Mouse (Mus musculus): ENCODE results near the gene Zmiz1.

- no peak for TF ChIP-seq E2F4 (IDR thresholded peaks at IDR 0.05; ENCODE audit: insufficient replicate concordance, low read depth, low read length)
- no peak for TF ChIP-seq RCOR1 (conservative IDR thresholded peaks at IDR 0.05; ENCODE audit: low read depth, low read length)
- TF ChIP-seq BHLHE40 (IDR thresholded peaks at IDR 0.05; ENCODE audit: low read depth, low read length), result no peak
- TF ChIP-seq ZC3H11A (IDR thresholded peaks at IDR 0.05; ENCODE audit: low read depth, low read length), result no peak
- no peak for TF ChIP-seq POLR2A (IDR thresholded peaks at IDR 0.05; ENCODE audit: low read depth, low read length)
- peak in 1 of 2 experiments; percentile 52; a peak in 2 of 4 replicates for TF ChIP-seq CTCF (conservative IDR thresholded peaks at IDR 0.05 in 1 of 2, IDR thresholded peaks at IDR 0.05 in 1 of 2; ENCODE audit: low read depth in 2 of 2, low read length in 2 of 2)
- no peak for TF ChIP-seq CHD2 (IDR thresholded peaks at IDR 0.05; ENCODE audit: low read length)
- TF ChIP-seq CHD1 (IDR thresholded peaks at IDR 0.05; ENCODE audit: low read depth, low read length), result no peak
- TF ChIP-seq NRF1 (IDR thresholded peaks at IDR 0.05; ENCODE audit: low read depth, low read length), result no peak
- TF ChIP-seq HCFC1 (IDR thresholded peaks at IDR 0.05; ENCODE audit: low read depth, low read length), result no peak
- TF ChIP-seq ZKSCAN1 (IDR thresholded peaks at IDR 0.05; ENCODE audit: borderline replicate concordance, low read depth, low read length), result no peak
- peak; percentile 97 for TF ChIP-seq UBTF (IDR thresholded peaks at IDR 0.05; ENCODE audit: low read depth, low read length)
Observed at GRCm38 (mm10) chr14:25459394-25459997, 511 bp downstream of the Zmiz1 start.

Measured in CH12.LX (cell line).